Mouse (Mus musculus) spleen, adult 18-20 months (tissue): ENCODE measurements at regions not wholly inside any gene's neighbourhood (a gene's known extent, or its start where the extent isn't known, plus 50 kb on each side); places are given as distances from the start of the nearest gene placed in this dataset.

Experiments used
- DNase-seq, 2 experiments: peaks; one replicate each; pipeline ENCODE4 v3.0.0; 2022; ENCODE audit warnings: mixed read lengths in 2 of 2

DNA sequence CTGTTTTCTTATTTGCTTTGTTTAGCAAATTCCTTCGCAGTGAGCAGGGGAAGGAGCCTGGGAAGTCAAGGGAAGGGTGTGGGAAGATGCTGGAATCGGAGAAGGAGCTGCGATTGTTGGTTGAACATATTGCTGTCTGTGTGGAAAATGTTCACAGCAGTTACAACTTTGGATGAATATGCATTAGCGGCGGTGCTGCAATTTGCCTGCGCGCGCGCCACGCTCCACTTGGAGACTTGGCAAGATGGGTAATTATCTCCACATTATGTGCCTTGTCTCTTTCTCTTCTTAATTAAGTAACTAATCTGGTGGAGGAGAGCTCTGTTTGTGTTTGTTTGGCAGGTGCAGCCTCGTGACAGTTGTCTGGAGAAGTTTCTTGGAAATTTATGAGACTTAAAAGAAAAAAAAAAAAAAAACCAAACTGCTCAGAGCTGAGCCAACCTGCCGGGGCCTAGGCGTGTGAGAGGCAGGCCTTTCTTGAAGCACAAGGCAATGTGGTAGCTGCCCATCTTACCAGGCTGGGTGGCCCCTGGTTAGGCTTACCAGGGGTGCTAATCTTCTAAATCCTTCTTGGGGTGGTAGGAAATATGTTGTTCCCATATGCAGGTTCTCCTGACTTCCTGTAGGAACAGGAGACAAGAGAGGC, 279.2 kb upstream of the Tle3 start:
- no peak for DNase-seq

DNA sequence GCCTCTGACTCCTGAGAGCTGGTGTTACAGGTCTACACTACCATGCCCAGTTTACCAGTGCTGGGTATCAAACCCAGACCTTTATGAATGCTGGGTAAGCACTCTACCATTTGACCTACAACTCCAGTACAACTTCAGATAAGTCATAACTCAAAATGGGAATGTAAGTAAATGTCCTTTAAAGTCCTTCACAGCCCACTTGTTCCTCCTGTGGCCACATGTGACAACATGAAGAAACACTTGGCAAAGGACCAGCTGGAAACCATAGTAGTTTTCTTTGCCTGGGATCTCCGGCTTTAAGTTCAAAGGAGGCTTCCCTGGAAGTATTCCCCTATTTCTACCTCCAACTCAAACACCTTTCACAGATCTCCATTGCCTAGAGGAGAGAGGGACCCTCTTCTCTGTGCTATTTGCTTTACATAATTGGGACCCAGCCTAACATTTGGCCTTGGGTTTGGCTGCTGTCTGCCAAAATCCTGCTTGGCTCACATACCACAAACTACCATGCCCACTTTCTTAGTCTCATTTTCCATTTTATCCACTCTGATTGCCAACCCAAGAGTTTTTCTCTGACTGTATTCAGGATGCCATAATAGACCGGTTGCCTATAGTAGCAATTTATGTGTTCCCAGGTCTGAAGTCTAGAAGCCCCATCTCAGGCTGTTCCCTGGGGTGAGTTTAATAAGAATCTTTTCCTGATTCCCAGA, 276.9 kb upstream of the Tle3 start:
- DNase-seq = no peak

DNA sequence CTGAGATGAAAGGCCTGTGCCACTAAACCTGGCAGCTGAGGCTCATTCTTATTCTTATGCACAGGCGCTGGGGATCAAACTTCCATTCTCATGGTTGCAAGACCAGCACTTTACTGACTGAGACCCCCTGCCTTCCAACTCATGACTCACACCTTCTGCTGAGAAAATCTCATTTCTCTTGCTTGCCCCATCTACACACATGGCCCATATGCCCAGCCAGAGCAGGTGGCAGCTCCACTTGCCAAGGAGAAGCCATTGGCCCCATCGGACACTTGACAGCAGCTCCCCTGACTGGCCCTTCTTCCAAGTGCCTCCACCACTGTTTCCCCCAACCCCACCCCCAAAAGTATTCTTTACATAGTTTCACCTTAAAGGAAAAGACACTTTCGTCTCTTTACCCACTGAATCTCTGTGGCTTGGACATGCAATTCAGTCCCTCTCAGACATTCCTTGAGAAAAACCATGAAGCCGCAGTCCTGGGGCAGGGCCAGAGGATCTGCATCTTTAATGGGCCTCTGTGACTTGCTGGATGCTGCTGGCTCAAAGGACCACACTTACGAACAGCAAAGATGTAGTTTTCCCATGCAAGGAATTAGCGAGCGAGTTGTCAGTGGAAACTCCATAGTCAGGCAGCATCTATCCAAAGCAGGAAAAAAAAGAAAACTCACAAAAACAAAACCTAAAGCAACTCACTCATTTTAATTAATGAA, 270.3 kb upstream of the Tle3 start:
- no peak for DNase-seq

DNA sequence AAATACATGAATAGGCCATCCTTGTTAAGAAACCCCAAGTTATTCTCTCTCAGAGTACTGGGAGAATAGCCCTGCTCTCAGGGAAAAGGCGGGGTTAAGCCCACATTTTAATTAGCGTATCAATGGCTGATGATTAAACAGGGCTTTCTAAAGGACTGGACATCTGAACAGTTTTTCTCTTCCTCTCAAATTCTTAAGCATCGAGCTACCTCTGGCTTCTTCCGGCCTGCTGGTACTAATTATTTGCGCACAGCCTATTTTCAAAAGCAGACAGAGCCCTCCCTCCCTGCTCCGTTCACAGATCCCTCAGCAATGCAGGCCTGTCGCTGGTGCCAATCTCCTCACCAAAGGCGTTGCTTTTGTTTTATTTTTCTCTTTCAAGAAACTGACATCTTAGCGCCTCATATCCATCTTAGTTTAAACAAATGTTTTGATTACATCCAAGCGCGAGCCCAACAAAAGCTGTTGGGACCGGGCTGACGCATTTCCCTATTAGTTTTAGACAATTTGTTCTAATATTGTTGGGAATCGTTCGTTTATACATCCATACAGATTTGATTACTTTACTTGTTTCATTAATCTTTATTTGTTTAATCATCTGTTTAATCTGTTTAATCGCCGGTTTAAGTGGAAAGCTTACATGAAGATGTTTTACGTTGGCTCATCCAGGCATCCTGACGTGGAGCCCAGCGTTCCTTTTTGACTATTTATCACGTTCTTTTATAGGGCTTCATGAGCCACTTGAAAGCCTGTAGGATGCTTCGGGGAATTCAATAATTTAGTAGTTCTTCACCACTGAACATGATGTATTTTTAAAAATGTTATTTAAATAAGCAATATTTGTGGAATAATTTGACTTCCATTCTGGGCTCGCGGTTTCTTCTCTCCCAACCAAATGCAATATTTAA, 269.5 kb upstream of the Tle3 start:
- DNase-seq = no peak

DNA sequence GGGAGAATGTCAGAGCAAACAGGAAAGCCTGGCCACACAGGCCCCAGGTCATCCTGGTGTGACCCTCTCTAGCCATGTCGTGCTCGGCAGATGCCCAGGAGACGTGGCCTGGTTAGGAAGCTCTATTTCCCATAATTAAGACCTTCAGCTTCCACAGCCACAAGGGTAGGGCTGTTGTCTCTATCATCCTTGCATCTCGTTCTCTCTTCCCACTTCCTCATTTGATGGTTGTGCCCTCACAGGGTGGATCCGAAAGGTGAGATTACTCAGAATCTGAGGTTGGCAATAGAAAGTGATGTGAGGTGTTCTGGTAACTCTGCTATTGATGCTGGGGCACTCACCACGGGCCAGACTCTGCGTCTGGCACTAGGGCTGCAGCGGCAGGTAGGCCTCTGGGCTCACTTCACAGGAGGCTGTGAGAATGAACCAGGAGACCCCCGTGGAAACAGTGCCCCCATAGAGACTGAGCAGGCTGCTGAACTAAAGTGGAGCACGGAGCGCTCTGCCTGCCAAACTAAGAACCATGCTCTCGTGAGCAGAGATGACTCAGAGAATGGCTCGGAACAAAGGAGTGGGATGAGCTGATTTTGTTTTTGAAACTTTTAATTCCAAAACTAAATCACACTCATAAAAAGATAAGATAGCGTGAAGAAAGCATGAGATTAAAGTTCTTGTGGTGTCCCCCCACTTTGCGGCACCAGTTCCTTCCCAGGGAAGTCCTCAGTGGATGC, 266.5 kb upstream of the Tle3 start:
- DNase-seq = no peak

DNA sequence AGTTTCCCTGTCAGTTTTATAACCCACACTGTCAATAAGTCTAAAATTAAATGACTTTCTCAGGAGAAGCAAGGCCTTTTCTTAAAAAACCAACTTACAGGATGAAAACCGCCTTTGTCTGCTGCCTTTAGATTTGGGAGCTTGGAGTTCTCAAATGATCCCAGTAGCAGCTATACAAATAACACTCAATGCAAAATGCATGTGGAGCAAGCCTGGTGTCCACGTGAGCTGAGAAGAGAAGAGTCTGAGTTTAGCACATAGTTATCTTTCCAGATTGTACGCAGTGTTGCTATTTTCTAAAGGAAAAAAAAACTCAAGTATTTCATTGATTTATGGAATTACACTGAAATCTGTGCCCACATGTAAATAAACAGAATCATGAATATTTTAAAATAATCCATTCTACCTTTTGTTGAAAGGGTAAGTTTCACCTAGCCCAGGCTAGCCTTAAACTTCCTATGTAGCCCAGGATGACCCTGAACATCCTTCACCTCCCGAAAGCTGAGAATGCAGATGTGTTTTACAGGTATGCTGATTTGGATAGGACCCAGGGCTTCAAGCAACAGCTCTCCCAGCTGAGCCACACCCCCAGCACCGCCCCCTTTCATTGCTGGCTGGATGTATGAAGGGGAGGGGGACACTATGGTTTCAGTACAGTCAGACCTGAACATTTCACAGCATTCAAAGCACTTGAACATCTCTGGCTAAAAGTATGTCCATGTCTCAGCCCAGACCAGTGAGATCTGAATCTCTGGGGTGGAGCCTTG, 262.5 kb upstream of the Tle3 start:
- DNase-seq = no peak

DNA sequence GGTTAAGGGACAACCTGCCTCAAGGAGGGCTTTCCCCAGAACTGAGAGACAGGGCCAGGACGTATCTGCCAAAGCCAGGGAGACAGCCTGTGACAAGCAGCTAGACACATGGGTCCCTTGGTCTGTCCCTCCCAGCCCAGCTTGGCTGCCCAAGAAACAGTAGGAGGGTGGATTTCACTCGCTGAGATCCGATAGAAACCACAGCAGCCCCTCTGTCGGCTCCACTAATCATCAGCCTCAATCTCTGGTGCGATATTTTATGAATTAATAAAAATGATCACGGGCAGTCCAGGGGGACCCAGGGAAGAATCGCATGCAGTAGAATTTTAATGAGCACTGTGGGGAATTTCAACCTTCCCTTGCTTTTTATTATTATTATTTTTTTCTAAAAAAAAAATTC, 261.0 kb upstream of the Tle3 start:
- DNase-seq = no peak

DNA sequence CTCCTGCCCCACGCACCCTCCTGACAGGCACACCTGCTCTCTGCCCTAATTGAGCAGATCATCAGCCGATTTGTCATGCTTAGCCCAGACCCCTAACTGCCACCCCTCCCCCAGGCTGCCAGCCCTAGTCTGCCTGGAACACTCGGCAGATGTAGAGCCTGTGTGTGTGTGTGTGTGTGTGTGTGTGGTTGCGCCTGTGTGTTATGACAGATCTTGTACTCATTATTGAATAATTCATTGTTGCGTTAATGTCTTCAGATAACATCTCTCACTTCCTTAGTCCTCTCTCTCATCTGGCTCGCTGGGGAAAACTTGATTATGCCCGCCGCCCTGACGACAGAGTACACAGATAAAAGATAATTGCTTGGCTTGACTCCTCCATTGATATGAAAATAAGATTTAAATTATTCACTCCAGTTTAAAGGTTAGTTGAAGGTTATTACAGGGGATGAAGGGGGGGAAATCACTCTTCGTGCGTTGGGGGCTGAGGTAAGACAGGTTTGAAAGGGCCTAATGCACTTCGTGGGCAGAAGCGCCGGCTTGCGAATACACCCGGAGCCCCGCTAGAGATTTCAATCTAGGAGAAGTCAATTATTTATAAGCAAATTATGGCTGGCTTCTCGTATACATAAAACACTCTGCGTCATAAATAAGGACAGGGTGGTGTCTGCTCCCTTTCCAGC, 260.3 kb upstream of the Tle3 start:
- no peak for DNase-seq

DNA sequence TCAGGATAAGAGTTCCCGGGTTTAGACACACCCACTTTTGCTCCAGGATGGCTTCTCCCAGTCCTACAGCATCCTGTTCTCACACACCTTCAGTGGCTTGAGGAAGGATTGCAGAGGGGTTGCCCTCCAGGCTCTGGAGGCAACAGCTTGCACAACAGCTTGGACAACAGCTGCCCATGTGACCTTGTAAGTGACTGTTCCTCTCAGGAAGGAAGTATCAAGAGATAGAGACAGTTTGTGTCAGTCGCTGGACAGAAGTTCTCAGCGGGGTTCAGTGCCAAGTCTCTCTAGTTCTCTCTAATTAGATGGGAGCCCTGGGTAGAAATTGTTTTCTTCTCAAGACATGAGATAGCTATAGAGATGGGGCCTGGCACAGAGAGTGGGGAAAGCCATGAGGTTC, 252.9 kb upstream of the Tle3 start:
- no peak for DNase-seq

DNA sequence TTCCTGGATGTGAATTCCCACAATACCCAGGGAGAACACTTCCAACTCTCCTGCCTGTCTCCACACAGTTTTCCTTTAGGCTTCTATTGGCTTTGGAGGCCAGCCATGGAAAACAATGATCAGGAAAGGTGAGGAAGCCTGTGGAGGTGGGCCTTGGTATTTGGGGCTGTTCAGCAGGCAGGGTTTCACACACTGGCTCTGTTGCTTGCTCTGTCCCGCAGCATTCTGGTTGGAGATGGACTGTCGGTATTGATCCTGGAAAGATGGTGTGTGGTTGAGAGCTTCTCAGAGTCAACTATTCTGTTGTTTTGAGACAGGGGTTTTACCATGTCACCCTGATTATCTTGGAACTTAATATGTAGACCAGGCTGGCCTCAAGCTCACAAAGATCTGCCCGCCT, 251.6 kb upstream of the Tle3 start:
- DNase-seq = no peak

DNA sequence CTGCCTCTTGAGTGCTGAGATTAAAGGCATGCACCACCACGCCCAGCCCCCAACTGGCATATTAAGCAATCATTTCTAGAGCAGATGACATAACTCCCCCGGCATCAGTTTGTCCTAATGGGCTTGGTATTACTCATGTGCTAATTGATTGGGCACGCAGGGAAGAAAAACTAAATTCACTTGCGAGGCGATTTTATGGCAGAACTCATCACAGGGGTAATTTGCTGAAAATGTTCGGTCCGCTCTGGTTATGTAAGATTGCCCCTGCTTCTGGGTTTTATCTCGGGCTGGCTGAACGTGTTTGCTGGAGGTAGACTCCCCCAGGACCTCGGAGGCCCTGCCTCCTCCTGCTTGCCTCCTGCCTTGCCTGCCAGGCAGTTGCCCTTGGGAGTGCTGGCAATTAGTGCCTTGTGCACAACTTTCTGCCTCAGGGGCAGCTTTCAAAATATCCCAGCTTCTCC, 251.2 kb upstream of the Tle3 start:
- DNase-seq = no peak

DNA sequence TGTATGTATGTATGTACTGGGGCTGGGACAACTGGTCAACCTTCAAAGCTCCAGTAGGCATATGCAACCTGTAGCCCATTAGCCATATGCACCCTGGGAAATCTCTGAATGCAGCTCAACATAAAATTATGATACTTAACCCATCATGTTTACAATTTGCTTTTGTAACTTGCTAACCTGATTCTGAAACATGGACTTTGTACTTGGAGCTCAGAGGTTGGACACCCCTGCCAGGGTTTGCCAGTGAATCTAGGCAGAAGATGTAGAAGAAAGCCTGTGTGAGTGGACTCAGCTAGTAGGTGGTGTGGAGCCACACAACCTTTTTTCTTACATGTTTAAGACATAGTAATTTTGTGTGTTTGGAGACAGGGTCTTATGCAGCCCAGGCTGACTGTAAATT, 248.7 kb upstream of the Tle3 start:
- no peak for DNase-seq

DNA sequence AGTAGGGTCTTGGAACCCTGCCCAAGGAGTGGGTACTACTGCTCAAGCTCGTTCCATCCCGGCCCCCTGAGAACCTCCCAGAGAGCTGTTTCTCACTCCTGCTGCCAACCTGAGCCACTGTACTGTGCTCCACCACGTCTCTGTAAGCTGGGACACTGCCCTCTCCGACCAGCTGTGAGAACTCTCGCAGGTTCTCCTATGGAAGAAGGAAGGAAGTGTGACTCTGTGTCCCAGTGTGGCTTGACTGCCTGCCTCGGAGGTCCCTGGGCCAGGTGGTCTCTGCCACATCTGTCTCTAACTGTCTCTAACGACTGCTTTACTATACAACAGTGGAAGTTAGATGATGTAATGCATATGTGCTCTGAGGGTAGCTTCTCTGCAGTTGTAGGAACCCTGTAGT, 246.4 kb upstream of the Tle3 start:
- no peak for DNase-seq

DNA sequence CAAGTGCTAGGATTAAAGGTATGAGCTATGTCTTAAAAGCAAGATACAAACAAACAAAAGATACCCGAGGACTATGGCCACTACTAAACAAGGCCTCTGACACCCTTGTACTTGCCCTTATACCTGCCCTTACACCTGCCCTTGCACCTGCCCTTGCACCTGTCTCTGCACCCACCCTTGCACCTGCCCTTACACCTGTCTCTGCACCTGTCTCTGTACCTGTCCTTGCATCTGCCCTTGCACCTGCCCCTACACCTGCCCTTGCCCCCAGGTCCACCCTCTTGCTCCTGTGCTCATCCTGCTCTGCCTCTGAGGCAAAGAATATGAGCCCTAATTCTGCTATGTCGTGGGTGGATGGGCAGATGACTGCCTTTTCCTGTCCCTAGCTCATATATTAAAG, 244.1 kb upstream of the Tle3 start:
- DNase-seq = no peak

DNA sequence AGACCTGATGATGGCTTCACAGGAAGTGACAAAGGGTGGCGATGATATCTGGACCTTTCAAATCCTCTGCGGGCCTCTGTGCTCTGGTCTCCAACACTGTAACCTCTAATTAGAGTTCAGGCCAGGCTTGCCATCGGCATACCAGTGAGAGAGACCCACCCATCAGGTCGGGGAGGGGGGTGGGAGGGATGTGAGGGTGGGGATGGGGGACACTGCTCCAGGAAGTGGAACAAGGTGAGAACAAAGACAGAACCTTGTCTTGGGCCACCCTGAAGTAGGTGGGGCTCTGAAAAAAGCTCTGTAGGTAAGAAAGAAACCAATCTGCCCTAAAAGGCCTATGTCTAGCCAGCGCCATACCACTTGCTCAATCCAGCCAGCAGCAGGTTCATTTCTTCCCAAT, 243.0 kb upstream of the Tle3 start:
- DNase-seq = no peak

DNA sequence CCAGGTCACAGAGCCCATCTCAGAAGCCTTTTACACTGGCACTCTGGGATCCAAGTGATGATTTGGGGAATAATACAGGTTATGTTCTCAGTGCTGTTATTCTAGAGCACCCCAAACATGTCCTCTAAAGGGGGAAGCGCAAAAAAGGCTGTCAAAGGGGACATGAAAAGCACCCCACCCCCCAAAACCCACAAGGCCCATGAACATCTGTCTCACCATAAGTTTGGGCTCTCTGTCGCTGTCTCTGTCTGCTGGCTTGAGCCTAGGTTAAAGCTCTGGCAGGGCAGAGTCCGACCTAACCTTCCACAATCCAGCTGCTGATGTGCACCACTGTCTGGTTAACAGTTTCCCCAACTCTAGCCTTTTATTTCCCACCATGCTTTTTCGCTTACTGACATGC, 241.3 kb upstream of the Tle3 start:
- DNase-seq = no peak

DNA sequence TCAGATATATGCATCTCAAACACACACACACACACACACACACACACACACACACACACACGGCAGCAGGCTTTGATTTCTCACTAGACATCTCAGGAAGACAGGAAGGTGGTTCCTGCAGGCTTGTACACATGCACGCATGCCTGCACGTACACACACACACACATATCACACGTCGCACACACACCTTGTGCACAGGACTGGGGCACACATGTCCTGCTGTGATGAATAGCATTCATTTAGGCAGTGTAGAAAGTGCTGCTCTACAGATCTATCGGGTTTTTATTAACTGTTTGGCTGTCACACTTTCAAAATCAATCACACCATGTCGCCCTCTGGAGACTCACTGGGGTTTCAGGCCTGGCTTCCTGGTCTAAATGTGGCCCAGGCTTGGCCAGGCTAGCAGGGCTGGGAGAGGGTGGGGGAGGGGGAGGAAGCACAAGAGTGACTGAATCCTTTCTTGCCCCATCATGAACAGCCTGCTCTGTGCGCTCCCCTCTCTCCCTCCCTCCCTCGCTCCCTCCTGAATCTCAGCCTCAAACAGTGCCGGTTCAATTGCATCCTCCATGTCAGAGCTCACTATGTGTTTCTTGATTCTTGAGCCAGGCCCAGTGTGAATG, 236.8 kb upstream of the Tle3 start:
- DNase-seq = no peak

DNA sequence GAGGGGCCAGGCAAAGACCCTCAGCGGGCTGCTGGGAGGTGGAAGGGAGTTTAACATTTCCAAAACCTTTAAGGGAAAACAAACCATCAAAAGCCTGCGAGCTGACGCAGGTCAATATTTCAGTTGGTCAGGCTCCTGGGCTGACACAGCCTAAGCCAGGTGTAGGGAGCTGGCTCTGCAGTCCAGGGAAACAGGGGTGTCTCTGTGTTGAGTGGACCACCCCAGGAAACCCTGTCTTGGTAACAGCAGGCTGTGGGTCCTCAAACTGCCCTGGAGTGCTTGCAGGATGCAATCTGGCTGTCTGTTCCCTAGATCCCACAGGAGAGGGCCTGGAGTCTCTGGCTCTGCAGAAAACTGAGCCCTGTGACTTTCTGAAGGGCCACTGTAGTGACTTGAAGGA, 236.2 kb upstream of the Tle3 start:
- DNase-seq = no peak

DNA sequence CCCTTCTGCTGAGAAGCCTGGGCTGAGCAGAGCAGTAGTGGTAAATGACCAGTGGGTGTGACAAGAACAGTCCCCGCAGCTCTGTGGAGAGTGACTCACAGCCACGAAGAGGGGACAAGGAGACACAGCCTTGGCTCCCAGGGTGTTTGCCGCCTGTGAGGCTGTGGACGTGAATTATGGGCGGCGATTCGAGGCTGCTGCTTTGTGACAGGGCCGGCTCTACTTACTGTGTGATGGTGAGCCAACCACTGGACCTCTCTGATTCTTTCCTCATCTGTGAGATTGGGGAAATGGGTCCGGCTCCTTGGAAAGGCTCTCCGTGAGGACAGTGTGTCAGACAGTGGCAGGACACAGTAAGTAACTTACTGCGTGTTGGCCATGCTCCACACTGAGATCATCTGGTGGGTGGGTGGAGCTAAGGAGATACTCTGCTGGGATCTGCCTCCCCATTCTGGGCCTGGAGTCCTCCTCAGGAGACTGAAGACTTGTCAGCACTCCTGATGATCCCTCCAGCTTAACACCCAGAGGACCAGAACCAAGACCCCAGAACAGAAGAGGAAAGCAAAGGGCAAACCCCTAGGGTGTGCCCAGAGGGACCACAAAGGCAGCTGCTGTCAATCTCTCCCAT, 233.3 kb upstream of the Tle3 start:
- DNase-seq = no peak

DNA sequence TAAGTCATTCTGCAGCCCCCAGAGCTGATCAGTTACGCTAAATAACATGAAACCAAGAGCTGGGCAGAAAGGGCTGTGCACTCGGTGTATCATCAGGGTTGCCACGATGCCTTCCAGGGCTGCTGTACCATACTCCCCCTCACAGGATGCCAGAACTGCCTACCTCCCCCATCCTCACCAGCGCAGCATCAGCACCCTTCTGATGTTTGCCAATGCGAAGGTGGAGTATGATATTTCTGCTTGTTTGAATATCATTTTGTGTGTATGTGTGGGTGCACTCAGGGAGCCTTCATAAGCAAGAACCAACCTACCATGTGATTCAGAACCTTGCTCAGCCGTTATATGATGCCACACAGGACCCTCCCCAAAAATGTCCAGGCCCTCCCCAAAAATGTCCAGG, 229.1 kb upstream of the Tle3 start:
- no peak for DNase-seq
